Mouse (Mus musculus) layer of hippocampus, adult 2 months (tissue): ENCODE measurements around the gene Calr3. TPM values are rescaled to one million over a fixed set of nuclear protein-coding genes. Genes with fewer than 3 reads are reported as not detected.
A peak's percentile ranks its signal among the peaks of the same experiment; 100 is the strongest.

Experiments
- DNase-seq, 2 experiments: peaks; one replicate each; pipeline ENCODE4 v3.0.0; 2022; ENCODE audit warnings: low spot score in 2 of 2
- H3K27ac ChIP-seq: fragments of 200-600 bp; 2 replicates; pipeline ENCODE4 v1.8.1; 2022
- H3K4me3 ChIP-seq: fragments of 200-600 bp; 2 replicates; pipeline ENCODE4 v1.8.1; 2022; ENCODE audit warnings: mild to moderate bottlenecking
- CTCF ChIP-seq: fragments of 200-600 bp; conservative IDR thresholded peaks from 2 replicates; pipeline ENCODE4 v1.8.1; 2022; ENCODE audit warnings: antibody characterized with exemption, mild to moderate bottlenecking, moderate library complexity
- total RNA-seq, 2 experiments: library from RNA; stranded (reverse); gene quantifications; 2 replicates each; pipeline ENCODE4 v1.2.3; 2021

The Calr3 gene
- total RNA-seq, 2 experiments from 2014 or later, result 0.52 to 0.90 TPM

GRCm38 (mm10) chr8:72464211-72464610 lies 20.5 kb upstream of the Calr3 start:
- DNase-seq, result no peak
- no peak for TF ChIP-seq CTCF
- H3K4me3 ChIP-seq, result no peak overlapping the region
- no peak overlapping the region for H3K27ac ChIP-seq

GRCm38 (mm10) chr8:72459881-72460533 lies 16.3 kb upstream of the Calr3 start:
- Histone ChIP-seq H3K4me3 (no peak overlapping the region), H3K27ac (no peak overlapping the region)
- DNase-seq, result no peak
- no peak for TF ChIP-seq CTCF

- H3K27ac ChIP-seq, result no peak overlapping the region
- no peak for DNase-seq
- H3K4me3 ChIP-seq, result no peak overlapping the region
- TF ChIP-seq CTCF, result no peak
These were observed 14.8 kb upstream of the Calr3 start for GRCm38 (mm10) chr8:72458457-72458856.

GRCm38 (mm10) chr8:72457806-72458205 lies 14.1 kb upstream of the Calr3 start:
- H3K4me3 ChIP-seq, result no peak overlapping the region
- no peak for TF ChIP-seq CTCF
- H3K27ac ChIP-seq, result no peak overlapping the region

GRCm38 (mm10) chr8:72455317-72455716 lies 11.6 kb upstream of the Calr3 start:
- DNase-seq, result no peak
- Histone ChIP-seq H3K27ac (no peak overlapping the region), H3K4me3 (no peak overlapping the region)
- no peak for TF ChIP-seq CTCF

More at GRCm38 (mm10) chr8:72457806-72458205, 14.1 kb upstream of the Calr3 start:
- no peak for DNase-seq

GRCm38 (mm10) chr8:72453904-72454303 lies 10.2 kb upstream of the Calr3 start:
- peak; percentile 32 for TF ChIP-seq CTCF
- Histone ChIP-seq H3K4me3 (no peak overlapping the region), H3K27ac (no peak overlapping the region)
- DNase-seq, result no peak

- no peak for TF ChIP-seq CTCF
- Histone ChIP-seq H3K27ac (no peak overlapping the region), H3K4me3 (no peak overlapping the region)
- DNase-seq, result no peak
These were observed 7.8 kb upstream of the Calr3 start for GRCm38 (mm10) chr8:72451516-72451915.

- H3K4me3 ChIP-seq, result no peak overlapping the region
- H3K27ac ChIP-seq, result no peak overlapping the region
- TF ChIP-seq CTCF, result no peak
- no peak for DNase-seq
These were observed 1.4 kb upstream of the Calr3 start for GRCm38 (mm10) chr8:72445071-72445470.

- H3K4me3 ChIP-seq, result peak overlapping the region; percentile 60
- no peak; the same call in 1 of the 2 replicates for TF ChIP-seq CTCF
- peak overlapping the region; percentile 87 for H3K27ac ChIP-seq
- DNase-seq, result no peak
These were observed 302 bp upstream of the Calr3 start for GRCm38 (mm10) chr8:72443994-72444350.

GRCm38 (mm10) chr8:72438248-72439015 lies 5.2 kb downstream of the Calr3 start:
- no peak for DNase-seq
- no peak overlapping the region for H3K27ac ChIP-seq
- H3K4me3 ChIP-seq, result no peak overlapping the region
- no peak for TF ChIP-seq CTCF

GRCm38 (mm10) chr8:72434952-72435351 lies 8.7 kb downstream of the Calr3 start:
- no peak for TF ChIP-seq CTCF
- Histone ChIP-seq H3K4me3 (no peak overlapping the region), H3K27ac (no peak overlapping the region)
- DNase-seq, result no peak

- peak; percentile 78 for TF ChIP-seq CTCF
- no peak overlapping the region for H3K4me3 ChIP-seq
- H3K27ac ChIP-seq, result no peak overlapping the region
- DNase-seq, result no peak
These were observed 14.0 kb downstream of the Calr3 start for GRCm38 (mm10) chr8:72429676-72430075.

- Histone ChIP-seq H3K4me3 (no peak overlapping the region), H3K27ac (no peak overlapping the region)
- DNase-seq, result no peak
- peak; percentile 52 for TF ChIP-seq CTCF
These were observed 20.7 kb downstream of the Calr3 start for GRCm38 (mm10) chr8:72422926-72423325.
